Mouse (Mus musculus): Measurements from ENCODE around the gene Drap1.

The Drap1 gene

DNA sequence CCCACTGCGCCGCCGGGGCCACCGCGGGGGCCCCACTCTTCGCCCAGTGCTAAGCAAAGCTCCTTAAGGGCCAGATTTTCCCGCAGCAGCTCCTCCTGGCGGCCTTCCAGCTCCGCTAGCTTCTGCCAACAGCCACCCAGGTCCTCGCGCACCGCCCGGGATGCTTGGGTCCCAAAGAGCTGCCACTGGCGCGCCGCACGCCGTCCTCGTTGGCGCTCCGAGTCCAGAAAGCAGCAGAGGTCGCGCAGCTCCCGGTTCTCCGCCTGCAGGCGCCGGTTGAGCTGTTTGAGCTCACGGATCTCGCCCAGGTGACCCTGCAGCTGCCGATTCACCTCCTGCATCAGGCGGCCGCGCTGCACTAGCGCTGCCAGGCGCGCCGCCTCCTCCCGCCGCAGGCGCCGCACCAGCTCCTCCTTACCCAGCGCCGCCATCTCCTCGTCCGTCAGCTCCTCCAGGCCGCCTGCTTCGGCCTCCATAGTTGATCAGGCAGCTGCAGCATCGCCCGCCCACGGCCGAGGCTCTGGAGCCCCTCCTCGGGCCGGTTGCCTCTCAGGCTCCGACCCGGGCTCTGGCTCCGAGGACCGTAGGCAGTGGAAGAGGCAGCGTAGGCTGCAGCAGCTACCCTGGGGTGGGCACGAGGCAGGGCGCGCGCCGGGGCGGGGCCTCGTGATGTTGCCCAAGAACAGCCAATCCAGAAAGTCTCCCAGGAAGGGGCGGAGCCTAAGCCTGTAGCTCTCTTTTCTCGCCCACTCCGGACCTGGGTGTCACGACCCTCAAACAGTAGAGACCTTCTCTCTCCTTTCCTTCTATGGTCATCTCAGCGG is 32.4 kb upstream of the Drap1 start:
- no peak for TF ChIP-seq GATA4 (IDR thresholded peaks at IDR 0.05; ENCODE audit: insufficient replicate concordance, low read length)

DNA sequence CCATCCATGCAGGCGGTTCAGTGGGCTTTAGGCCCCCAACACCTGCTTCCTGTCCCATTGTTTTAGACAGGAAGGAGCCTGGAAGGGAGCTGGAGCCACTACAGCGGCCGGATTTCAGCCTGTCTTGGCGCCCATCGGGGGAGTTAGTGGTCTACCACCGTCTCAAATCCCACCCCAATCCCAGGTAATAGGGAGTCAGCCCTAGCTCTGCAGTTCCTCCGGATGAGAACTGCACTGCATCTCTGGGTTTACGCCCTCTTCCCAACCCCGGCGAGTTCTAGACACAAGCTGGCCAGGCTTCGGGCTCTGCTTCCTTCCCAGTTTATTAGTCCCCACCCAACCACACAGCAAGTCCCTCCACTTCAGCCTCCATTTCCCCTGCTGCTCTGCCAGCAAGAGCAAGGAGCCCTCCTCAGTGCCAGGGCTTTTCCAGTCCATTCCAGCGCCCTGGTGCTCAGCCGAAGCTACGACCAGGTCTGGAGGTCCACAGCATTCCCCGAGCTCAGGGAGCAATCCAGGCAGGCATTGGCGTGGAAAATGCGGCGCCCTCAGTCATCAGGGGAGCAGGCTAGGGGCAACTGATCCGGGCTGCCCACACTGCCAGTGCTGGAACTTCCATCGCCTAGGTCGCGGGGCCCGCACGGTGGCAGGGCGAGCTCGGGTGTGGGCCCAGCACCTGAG is 31.6 kb upstream of the Drap1 start:
- TF ChIP-seq GATA4 (IDR thresholded peaks at IDR 0.05; ENCODE audit: insufficient replicate concordance, low read length) = no peak

DNA sequence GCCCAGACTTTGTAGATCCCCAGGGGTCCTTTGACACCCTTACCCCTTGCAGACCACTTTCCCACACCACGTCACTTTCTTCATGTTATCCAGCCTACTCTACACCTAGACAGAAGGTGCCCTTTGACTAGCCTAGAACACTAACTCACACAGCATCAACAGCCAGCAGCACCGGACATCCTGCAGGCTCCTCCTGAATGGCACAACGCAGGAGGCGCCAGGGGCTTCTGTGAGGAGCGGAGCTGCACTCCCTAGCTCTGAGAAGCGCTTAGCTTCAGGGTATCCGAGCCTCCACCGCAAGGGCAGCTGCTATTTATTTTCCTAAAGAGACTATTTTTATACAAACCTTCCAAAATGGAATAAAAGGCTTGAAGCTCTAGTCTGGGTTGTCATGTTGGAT is 30.8 kb upstream of the Drap1 start:
- TF ChIP-seq GATA4 (IDR thresholded peaks at IDR 0.05; ENCODE audit: insufficient replicate concordance, low read length) = no peak

DNA sequence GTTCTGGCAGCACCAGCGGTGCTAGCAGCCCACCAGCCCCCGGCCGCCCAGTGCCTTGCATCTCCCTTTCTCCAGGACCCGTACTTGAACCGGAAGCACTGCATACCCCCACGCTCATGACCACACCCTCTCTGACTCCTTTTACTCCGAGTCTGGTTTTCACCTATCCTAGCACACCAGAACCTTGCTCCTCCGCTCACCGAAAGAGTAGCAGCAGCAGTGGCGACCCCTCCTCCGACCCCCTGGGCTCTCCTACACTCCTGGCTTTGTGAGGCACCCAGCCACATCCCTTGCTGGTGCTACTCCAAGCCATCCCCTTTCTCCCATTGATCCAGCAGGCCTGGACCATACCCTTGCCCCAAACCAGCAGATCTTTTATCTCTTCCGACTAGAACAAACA is 30.3 kb upstream of the Drap1 start:
- TF ChIP-seq GATA4 (IDR thresholded peaks at IDR 0.05; ENCODE audit: insufficient replicate concordance, low read length) = no peak

DNA sequence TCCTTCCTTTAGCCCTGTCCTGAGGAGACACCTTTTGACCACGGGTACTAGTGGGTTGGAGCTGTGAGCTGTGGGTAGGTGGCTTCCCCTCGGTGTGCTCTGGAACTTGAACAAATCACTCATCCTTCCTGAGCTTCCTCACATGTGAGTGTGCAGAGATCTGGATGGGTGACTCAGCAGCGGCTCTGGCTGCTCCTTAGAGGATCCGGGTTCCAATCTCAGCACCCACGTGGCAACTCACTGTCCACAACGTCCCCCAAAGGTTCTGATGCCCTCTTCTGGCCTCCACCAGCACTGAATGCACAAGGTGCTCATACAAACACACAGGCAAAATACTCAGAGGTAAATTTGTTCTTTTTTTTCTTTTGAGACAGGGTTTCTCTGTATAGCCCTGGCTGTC is 27.0 kb upstream of the Drap1 start:
- no peak for TF ChIP-seq GATA4 (IDR thresholded peaks at IDR 0.05; ENCODE audit: insufficient replicate concordance, low read length)

DNA sequence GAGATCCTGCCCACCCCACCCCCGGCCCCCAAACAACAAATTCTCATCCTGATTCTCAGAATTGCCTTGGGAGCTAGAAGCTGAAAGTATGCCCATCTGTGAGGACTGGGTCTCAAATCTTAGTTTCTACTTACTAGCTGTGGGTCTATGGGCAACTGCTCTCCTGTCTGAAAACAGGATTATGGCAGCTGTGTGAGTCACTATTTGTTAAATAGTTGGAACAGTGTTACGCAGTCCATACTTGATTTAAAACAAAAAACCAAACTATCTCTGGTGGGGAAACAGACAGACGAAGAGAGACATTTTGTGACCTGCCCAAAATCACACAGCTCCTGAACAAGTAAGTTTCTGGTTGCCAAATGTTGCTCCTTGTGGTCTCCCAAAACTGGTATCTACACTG is 24.9 kb upstream of the Drap1 start:
- TF ChIP-seq GATA4 (IDR thresholded peaks at IDR 0.05; ENCODE audit: insufficient replicate concordance, low read length) = no peak

DNA sequence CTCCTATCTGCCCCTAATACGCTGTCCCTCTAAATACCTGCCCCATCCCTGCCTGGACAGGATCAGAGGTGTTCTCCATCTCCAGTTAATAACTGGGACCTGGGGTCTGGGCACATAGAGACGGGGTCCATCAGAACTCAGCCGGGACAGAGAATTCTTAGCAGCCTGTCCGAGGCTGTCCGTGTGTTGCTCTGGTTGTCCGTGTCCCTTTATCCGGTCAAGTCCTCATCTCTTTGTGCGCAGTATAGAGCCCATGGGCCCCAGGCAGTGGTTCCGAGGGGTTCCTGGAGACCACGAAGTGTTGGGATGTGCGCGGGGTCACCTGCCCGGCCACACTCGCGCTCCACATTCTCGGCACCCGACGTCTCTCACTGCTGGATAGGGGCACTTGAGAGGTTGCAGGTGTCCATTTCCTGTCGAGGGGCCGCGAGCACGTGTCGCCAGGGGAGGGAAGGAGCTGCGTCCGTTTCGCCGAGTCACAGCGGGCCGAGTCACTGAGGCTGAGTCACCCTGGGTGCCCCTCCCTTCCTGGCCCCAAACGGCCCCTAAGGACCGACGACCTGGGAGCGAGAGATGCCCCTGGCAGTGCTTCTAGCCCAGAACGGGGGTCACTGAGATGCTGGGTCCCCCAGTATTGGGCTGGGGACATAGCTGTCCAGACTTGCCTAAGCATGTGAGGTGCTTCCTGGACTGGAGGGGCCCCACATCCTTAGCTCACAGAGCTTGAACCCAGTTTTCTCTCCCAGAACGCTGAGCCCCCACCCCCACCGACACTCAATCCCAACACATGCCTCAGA is 23.8 kb upstream of the Drap1 start:
- no peak for TF ChIP-seq GATA4 (IDR thresholded peaks at IDR 0.05; ENCODE audit: insufficient replicate concordance, low read length)

DNA sequence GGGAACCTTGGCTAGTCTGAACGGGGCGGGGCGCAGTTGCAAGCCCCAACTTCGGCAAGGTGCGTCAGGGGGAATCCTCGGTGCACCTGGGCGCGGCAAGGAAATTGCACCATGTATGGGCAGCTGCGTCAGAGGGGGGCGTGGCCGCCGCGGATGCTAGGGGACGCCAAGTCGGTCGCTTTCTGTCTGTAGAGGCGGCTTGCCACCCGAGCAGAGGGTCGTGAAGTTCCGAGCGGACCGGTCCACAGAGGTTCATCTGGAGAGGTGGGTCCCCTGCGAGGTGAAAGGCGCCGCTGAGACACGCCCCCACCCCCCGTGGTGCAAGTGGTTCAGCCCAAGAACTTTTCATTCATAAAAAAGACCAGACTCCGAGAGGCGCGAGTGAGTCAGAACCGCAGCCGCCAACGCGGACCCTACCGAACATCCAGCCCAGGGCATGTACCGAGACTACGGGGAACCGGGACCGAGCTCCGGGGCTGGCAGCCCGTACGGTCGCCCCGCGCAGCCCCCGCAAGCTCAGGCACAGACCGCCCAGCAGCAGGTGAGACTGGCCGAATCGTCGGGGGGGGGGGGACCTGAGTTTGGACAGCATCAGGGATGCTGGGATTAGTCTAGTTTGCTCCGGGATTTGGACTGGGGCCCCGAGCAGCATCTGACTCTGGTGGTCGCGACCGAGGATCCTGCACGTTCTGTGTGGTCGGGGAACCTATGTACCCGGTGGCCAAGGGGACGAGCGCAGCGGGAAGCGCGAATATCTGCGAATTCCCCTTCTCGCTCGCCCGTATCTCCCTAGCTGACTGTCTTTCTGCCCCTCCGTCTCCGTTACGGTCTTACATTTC is 23.0 kb upstream of the Drap1 start, which contains the start of gene Fosl1:
Gene Fosl1, plus strand, starts transcription at position 33 of the 839 bp plus-strand sequence.
- no peak for TF ChIP-seq GATA4 (IDR thresholded peaks at IDR 0.05; ENCODE audit: insufficient replicate concordance, low read length)

DNA sequence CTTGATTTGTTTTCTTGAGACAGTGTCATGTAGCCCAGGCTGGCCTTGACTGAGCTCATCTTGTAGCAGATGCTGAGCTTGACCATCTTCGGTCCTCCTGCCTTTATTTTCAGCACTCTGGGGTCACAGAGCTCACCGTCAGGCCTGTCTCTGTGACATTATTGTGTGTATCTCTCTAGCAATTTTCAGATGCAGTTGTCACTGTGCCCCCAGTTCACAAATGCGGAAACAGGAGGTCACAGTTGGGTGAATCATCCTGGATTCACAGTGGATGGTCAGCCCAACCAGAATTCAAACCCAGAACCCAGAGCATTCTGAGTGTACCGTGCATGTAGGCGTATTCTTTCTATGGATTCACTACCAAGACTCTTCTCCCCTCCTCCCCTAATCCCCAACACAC is 21.0 kb upstream of the Drap1 start:
- no peak for TF ChIP-seq GATA4 (IDR thresholded peaks at IDR 0.05; ENCODE audit: insufficient replicate concordance, low read length)

DNA sequence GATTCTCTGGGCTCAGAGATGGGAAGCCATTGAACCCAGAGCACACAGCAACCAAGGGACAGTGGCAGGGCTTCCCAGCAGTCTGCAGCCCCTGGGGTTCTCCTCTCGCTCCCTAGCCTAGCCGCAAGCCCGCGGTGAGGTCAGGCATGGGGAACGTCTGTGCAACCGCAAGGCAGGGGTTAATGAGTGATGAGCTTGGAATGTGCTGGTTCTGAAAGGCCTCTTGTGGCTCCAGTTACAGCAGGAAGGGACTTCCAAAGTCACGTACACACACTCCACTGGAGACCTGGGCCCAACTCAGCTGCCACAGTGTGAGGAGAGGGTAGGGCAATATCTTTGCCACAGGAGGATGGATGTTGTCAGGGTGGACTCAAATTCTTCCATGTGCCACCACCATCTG is 20.2 kb upstream of the Drap1 start:
- TF ChIP-seq GATA4 (IDR thresholded peaks at IDR 0.05; ENCODE audit: insufficient replicate concordance, low read length) = no peak

DNA sequence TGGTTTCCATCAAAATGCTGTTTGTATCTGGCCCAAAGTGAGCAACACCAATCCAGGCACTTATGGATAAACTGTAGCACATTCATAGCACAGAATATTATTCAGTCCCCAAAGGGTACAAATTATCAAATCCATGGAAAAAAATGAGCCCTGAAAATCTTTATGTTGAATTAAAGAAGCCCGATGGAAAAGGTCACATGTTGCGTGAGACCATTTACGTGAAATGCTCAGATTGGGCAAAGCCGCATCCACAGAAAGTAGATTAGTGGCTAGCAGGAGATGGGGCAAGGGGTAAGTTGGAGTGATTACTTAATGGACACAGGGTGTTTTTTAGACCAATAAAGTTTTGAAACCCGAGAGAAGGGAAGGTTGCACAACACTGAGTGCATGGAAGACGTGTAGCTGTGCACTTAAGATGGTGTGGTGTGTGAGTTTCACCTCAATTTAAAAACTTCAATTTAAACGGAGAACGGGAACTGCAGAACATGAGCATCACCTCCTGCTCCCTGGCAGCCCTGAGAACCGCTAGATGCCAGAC is 19.7 kb upstream of the Drap1 start:
- TF ChIP-seq GATA4 (IDR thresholded peaks at IDR 0.05; ENCODE audit: insufficient replicate concordance, low read length) = no peak

DNA sequence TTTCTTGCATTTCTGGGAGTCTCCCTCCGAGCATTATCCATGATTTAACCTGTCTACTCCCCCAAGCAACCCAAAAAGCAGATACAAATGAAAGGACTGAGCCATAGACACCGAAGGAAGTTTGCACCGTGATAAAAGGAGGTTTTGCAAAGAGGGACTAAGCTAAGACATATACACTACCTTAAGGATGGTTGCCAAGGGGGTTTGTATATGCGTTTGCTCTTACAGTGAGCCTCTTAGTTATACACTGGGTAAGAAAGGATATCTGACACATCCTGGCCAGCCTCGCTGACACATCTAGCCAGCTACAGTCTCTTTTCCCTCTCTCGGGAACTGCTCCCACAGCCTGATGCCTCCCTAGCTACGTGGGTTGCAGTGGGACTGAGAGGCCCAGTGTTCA is 9.2 kb upstream of the Drap1 start:
- TF ChIP-seq GATA4 (IDR thresholded peaks at IDR 0.05; ENCODE audit: insufficient replicate concordance, low read length) = no peak

DNA sequence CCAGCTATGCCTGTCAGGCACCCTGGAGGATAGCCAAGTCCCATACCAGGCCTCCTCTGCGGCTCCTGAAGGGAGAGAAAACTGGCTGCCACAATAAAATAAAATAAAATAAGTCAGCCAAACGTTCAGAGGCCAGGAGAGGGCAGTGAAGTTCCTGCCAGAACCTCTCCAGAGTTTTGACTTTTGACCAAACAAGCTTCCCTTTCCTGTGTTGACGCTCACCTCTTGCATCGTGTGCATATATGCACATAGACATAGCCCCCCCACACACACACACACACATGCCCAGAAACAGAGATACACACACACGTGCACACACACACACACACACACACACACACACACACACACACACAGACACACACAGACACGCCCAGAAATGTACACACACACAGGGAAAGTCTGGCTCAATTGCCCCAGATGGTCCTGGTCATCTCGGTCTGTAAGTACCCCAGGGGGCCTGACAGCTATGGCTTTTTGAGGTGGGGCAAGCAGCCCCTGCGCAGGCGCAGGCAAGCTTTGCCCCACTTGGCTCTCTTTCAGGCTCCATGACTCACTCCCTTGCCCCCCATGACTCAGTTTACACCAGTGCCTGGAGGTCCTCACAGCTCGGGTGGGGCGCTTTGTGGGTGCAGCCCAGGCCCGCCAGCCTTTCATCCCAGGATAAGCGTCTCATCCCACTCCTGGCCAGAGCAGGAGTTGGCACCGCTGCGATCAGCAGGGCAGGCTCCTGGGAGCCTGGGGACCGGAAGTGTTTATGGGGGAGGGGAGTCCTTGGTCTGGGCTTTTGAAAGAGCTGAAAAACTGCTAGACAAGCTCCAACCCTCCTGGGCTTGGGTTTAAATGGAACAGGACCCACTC is 8.4 kb upstream of the Drap1 start:
- no peak for TF ChIP-seq GATA4 (IDR thresholded peaks at IDR 0.05; ENCODE audit: insufficient replicate concordance, low read length)

Data from liver, adult (tissue).